Mouse (Mus musculus) liver, embryonic 14.5 days (tissue): ENCODE measurements at regions not wholly inside any gene's neighbourhood (a gene's known extent, or its start where the extent isn't known, plus 50 kb on each side); places are given as distances from the start of the nearest gene placed in this dataset.

Source experiments
- ATAC-seq: fragments of 200-750 bp; cut with Nextera tagmentation; 2 replicates; pipeline ENCODE4 v1.8.0; 2017; ENCODE audit warnings: moderate number of reproducible peaks, mild to moderate bottlenecking, moderate library complexity; ENCODE audit not compliant: insufficient read depth
- DNase-seq, 3 experiments: peaks; one replicate each; pipeline ENCODE4 v3.0.0-alpha.2; 2012 to 2013; ENCODE audit warnings: low read depth in 3 of 3, low spot score in 3 of 3
- H3K27ac ChIP-seq: fragments of 300-500 bp; sonication (generic); 2 replicates; pipeline ENCODE4 v1.5.1; 2014; ENCODE audit warnings: moderate library complexity, mild to moderate bottlenecking, control low read depth, inconsistent platforms
- H3K27me3 ChIP-seq: fragments of 300-500 bp; sonication (generic); 2 replicates; pipeline ENCODE4 v1.6.1; 2014; ENCODE audit warnings: mild to moderate bottlenecking, low read length, moderate library complexity; ENCODE audit not compliant: control insufficient read depth, insufficient read depth
- H3K36me3 ChIP-seq: fragments of 300-500 bp; sonication (generic); replicated peaks from 2 replicates; pipeline ENCODE4 v1.6.1; 2014; ENCODE audit warnings: low read depth; ENCODE audit not compliant: control insufficient read depth, insufficient read depth
- H3K4me1 ChIP-seq, 2 experiments: fragments of 200-500 bp in 1 of 2; fragments of 300-500 bp in 1 of 2; sonication (generic) in 1 of 2; replicated peaks; 2 replicates each; pipeline ENCODE4 v1.6.1; 2012 to 2014; ENCODE audit warnings: antibody characterized with exemption in 1 of 2, inconsistent platforms in 1 of 2, low read length in 1 of 2; ENCODE audit not compliant: control insufficient read depth in 2 of 2, insufficient read depth in 2 of 2
- H3K4me2 ChIP-seq: fragments of 300-500 bp; sonication (generic); 2 replicates; pipeline ENCODE4 v1.6.1; 2014; ENCODE audit warnings: low read depth, mild to moderate bottlenecking, control low read depth, moderate library complexity
- H3K4me3 ChIP-seq, 2 experiments: fragments of 200-500 bp in 1 of 2; fragments of 300-500 bp in 1 of 2; sonication (generic) in 1 of 2; 2 replicates each; pipeline ENCODE4 v1.5.1; 2012 to 2014; ENCODE audit warnings: low read depth in 2 of 2, low read length in 2 of 2, mild to moderate bottlenecking in 2 of 2, control low read depth in 1 of 2, inconsistent platforms in 1 of 2, moderate library complexity in 1 of 2; ENCODE audit not compliant: insufficient read depth in 1 of 2
- H3K9ac ChIP-seq: fragments of 300-500 bp; sonication (generic); replicated peaks from 2 replicates; pipeline ENCODE4 v1.6.1; 2014; ENCODE audit warnings: mild to moderate bottlenecking, control low read depth, moderate library complexity
- H3K9me3 ChIP-seq: fragments of 300-500 bp; sonication (generic); 2 replicates; pipeline ENCODE4 v1.6.1; 2016; ENCODE audit warnings: low read length, mixed read lengths; ENCODE audit not compliant: control insufficient read depth
- CTCF ChIP-seq: IDR thresholded peaks from 2 replicates; pipeline ENCODE4 v1.5.1; 2016; ENCODE audit warnings: antibody characterized with exemption, low read depth, control low read depth
- EP300 ChIP-seq: IDR thresholded peaks from 2 replicates; pipeline ENCODE4 v1.6.1; 2016; ENCODE audit warnings: antibody characterized with exemption, low read depth
- WGBS: fragments of 180-500 bp; shearing (Covaris S2); extraction: QIAGEN DNeasy Blood & Tissue Kit; methylation state at CpG from one replicate; pipeline ENCODE4 v1.1.7; 2014; ENCODE audit not compliant: insufficient replicate concordance; 5-methylcytosine and 5-hydroxymethylcytosine counted together

DNA sequence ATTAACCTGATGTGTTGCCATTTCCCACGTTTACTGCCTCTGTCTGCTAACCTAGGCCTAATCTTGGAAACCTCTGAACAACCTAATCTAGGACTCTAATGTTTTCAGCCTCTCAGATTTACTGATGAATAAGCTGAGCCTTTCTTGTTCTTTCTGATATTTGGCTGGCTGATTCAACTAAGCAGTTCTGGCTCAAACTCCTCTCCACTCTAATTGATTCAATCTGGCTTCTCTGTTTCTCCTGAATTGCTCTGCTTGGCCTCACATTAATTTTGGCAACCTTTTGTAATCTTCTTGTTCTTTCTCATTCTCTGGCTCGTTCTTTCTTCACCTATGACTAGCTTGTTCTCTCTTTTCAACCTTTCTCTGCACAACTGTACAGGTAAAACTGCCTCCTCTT lies 1561.2 kb upstream of the Zeb2 start:
- H3K4me2 ChIP-seq, result no peak overlapping the region
- H3K27me3 ChIP-seq, result no peaks in the 10 kb centered on the region
- TF ChIP-seq CTCF (no peak), EP300 (no peak)
- 23% methylated on average over 2 of the region's 2 CpGs for WGBS
- DNase-seq (no peak), ATAC-seq (no peak)
- H3K36me3 ChIP-seq, result no peaks in the 10 kb centered on the region
- H3K4me1 ChIP-seq, result no peaks in the 10 kb centered on the region
- H3K9ac ChIP-seq, result no peak overlapping the region
- no peak overlapping the region for H3K27ac ChIP-seq
- no peak overlapping the region for H3K4me3 ChIP-seq
- no peaks in the 10 kb centered on the region for H3K9me3 ChIP-seq

DNA sequence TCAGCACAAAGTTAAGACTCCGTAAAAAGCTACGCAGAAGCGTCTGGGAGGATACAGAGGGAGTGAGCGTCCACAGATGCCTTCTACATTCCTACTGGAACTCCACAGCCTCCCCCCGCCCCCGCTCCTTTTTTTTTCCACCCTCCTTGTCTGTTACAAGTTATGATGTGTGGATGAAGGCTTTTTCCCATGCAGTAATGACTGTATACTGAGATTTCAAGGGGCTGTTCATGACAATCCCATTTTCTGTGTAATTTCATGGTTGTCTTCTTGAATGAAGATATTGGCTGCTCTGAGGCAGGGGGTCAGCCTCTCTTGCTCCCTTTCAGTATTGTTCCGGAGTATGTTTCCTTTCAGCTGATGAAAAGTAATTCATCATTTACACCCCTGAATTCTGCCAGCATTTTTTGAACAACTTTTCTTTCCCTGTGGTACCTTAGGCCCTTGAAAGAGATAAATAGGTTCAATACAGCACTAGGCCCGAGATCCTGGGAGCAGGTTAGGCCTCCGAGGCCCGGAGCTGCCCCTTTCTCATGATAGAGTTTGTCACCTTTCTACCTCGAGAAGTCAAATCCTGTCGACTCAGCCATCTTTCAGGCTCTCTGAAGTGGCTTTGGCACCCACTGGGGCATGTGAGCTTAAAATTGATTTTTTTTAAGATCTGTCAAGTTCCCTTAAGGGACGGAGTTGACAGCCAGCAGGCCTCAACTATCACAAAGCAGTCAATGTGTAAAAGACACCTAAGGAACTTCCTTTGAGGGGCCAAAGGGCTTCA lies 1552.5 kb upstream of the Zeb2 start:
- H3K9ac ChIP-seq, result no peak overlapping the region
- H3K27ac ChIP-seq, result no peak overlapping the region
- no peaks in the 10 kb centered on the region for H3K36me3 ChIP-seq
- ATAC-seq (no peak), DNase-seq (no peak)
- H3K4me1 ChIP-seq, result no peaks in the 10 kb centered on the region
- no peak overlapping the region for H3K4me3 ChIP-seq
- 72% methylated on average over 13 of the region's 13 CpGs for WGBS
- no peaks in the 10 kb centered on the region for H3K27me3 ChIP-seq
- TF ChIP-seq EP300 (no peak), CTCF (no peak)
- H3K9me3 ChIP-seq, result no peaks in the 10 kb centered on the region
- no peak overlapping the region for H3K4me2 ChIP-seq

DNA sequence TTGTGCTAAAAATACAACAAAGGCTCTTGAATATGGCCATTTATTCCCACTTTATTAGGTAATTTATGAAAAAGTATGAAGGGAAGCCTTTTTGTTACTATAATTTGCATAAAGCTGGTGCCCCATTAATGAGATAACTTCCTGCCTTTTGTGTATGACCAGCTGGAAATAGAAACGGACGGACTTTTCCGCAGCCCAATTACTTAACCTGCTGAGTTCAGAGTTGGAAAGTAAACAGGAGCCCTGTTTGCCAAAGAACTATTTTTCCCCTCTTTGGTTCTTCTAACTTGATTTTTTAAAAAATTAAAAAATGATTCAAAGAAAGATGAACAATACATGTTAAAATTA lies 1549.8 kb upstream of the Zeb2 start:
- Histone ChIP-seq H3K36me3 (no peaks in the 10 kb centered on the region), H3K9me3 (no peaks in the 10 kb centered on the region), H3K27ac (no peak overlapping the region), H3K4me2 (no peak overlapping the region), H3K9ac (no peak overlapping the region), H3K4me3 (no peak overlapping the region), H3K27me3 (no peaks in the 10 kb centered on the region), H3K4me1 (no peaks in the 10 kb centered on the region)
- no peak for ATAC-seq
- no peak for DNase-seq
- TF ChIP-seq CTCF (no peak), EP300 (no peak)
- whole genome bisulfite sequencing, result 73% methylated on average over 3 of the region's 3 CpGs

DNA sequence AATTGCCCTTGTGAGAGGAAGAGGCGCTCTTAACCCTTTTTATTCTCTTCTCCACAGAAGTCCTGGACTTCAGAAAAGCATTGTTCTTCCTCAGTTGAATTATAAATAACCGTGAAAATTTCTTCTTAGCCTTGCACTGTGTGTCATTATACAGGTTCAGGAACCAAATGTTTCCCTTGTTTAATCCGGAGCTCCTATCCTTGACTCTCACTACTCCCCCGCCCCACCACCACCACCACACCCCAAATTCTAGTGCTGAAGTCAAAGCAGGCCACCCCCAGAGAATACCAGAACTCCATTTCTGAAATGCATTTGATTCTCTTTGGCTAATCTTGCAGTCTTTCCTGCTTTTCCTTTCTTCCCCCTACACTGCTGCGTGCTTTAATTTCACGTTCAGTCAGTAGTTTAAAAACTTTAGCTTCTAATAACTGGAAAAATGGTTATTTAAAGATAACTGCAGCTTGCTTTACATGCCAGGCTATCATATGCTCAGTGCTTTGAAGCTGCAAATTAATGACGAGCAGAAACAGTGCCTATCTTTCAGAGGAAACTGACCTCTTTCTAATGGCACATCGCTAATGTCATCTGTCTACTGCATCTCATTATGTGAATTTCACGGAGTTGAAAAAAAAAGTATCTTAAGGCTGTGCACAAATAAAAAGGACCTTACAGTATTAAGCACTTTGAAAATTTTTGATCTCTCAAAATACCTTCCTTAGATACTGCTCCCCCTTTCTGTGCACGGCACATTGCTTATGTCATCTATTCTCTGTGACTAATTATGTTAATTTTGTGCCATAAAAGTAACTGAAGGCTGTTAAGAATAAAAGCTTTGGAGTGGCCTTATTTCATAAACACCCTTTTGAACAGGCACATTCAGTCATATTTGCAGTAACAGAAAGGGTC lies 1549.1 kb upstream of the Zeb2 start:
- H3K36me3 ChIP-seq, result no peaks in the 10 kb centered on the region
- ATAC-seq, result no peak
- H3K4me3 ChIP-seq, result no peak overlapping the region
- H3K4me2 ChIP-seq, result no peak overlapping the region
- H3K27me3 ChIP-seq, result no peaks in the 10 kb centered on the region
- 66% methylated on average over 10 of the region's 10 CpGs for WGBS
- DNase-seq, result no peak
- TF ChIP-seq CTCF, result no peak
- TF ChIP-seq EP300, result no peak
- H3K9ac ChIP-seq, result no peak overlapping the region
- H3K9me3 ChIP-seq, result no peaks in the 10 kb centered on the region
- H3K4me1 ChIP-seq, result no peaks in the 10 kb centered on the region
- H3K27ac ChIP-seq, result no peak overlapping the region

DNA sequence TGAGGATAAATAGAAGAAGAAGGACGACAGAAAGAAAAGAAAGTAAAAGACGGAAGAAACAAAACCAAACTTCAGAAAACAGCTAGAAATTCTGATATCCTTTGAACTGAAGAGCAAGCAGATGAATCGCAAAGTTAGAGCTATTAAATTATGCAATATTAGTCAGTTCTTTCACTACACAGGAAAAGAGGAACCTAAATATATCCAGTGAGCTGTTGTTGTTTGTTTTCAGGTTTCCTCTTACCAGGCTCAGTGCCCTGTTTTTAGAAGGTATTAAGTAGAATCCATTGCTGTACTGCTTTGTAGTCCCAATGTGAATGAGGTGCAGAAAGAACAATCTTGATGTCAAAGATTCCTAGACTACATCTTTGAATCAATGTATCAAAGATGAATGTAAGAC lies 1544.7 kb upstream of the Zeb2 start:
- Histone ChIP-seq H3K27me3 (no peaks in the 10 kb centered on the region), H3K9me3 (no peaks in the 10 kb centered on the region), H3K27ac (no peak overlapping the region), H3K36me3 (no peaks in the 10 kb centered on the region), H3K9ac (no peak overlapping the region), H3K4me1 (no peaks in the 10 kb centered on the region), H3K4me3 (no peak overlapping the region), H3K4me2 (no peak overlapping the region)
- TF ChIP-seq CTCF (no peak), EP300 (no peak)
- DNase-seq (no peak), ATAC-seq (no peak)
- WGBS, result 60% methylated on average over 3 of the region's 3 CpGs
